Mouse (Mus musculus): ENCODE data around the gene Pard3.

The Pard3 gene

GRCm38 (mm10) chr8:127552836-127553235 lies 489.1 kb downstream of the Pard3 start:
- no peak for DNase-seq (ENCODE audit: low spot score)

DNA sequence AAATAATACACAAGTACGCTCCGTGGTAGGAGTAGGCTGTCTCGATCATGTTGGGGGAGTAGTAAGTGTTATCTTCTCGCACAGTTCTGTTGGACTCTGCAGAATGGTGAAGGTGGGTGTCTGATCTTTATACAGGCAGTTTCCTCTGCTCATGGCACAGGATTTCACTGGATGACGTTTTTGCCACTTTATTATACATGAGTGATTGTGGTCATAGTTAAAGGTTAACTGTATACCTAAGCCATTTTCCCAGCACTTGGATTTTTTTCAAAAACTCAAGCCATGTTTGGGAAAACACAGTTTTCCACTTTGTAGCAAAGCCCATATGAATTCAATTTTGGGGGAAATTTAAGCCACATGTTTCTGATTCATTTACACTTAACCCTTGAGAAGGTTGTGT lies 489.9 kb downstream of the Pard3 start:
- no peak for DNase-seq (ENCODE audit: low spot score)

DNA sequence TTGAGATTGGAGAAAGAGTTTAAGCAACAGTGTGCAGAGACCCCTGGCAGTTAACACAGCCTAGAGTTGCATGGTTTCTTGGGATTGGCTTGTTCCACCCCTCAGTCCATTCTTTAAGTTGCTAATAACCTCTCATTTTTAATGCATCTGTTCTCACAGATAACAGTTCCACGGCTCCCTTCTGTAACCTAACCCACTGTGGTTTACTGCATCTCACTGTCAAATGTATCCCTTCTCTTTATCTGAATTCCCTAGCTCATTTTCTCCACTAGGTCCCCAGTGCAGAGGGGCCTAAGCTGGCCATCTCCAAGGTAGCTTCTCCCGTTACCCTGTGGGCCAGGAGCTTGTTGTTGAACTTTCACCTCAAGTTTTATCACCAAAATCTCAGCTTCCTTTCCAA lies 492.1 kb downstream of the Pard3 start:
- no peak for DNase-seq (ENCODE audit: low spot score)

DNA sequence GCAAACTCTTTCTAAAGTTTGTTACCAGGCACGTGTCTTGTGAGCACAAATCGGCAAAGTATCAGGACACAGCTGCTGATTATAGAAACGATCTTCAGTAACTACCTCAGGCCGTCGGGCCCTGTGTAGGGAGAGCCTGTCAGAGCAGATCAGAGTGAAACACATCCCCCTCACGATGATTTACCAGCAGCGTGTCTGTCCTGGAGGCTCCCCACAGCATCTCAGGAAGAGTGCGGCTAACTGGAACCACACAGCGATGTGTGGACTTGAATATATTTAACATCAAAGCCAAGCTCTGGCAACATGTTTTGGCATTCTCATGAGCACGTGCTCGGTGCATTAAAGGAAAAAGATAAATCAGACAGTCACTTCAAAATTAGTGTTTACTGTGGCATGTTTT lies 493.3 kb downstream of the Pard3 start:
- no peak for DNase-seq (ENCODE audit: low spot score)

DNA sequence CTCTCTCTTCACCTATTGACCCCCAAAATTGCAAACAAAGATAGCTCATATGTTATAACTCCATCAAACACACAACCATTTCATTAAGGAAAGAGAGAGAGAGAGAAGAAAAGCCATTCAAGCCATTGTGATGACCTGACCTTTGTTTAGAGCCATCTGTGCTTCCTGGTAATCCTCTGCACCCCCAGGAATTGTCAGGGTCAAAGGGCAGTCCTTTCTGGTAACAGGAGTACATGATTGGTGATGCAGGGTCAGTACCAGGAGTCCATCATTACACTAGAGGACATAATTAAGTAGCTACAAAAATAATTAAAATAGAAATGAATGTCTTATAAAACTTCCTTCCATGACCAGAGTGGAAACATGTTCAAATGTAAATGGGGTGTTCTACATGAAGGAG lies 493.9 kb downstream of the Pard3 start:
- DNase-seq (ENCODE audit: low spot score) = no peak

DNA sequence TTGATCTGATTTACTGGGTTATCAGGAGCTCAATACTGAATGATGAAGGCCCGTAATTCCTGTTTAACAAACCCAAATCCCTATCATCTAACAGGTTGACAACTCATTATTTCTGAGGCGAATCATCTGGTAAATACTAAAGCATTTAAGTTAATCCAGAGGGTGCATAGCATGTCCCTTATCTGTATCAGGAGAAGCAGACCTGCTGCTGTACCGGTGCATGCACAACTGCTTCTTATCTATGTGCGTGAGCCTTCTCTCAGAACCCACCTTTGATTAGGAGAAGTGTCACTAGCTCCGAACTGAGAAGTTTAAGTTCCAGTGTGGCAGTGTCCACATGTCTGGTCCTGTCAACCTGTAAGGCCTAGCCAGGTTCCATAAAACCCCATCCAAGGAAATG lies 499.9 kb downstream of the Pard3 start:
- DNase-seq (ENCODE audit: low spot score) = no peak

GRCm38 (mm10) chr8:127564426-127564825 lies 500.7 kb downstream of the Pard3 start:
- DNase-seq (ENCODE audit: low spot score) = no peak

DNA sequence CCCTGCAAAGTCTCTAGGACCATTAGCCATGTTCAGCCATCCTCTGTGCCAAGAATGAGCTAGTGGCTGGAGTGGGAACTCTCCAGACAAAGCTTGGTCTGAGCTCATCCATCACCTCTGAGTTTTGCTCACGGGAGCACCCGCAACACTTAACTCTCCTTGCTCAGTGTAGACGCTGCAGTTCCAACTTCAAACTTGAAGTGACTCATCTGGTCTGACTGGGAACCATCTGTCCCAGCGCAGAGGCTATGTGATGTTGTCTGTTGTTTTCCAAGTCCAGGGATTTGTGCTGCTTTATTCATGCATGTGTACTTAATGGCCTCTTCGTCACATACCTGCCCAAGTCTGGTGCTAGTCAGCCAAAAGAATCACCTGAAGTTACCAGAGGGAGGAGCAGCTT lies 505.5 kb downstream of the Pard3 start:
- no peak for DNase-seq (ENCODE audit: low spot score)

DNA sequence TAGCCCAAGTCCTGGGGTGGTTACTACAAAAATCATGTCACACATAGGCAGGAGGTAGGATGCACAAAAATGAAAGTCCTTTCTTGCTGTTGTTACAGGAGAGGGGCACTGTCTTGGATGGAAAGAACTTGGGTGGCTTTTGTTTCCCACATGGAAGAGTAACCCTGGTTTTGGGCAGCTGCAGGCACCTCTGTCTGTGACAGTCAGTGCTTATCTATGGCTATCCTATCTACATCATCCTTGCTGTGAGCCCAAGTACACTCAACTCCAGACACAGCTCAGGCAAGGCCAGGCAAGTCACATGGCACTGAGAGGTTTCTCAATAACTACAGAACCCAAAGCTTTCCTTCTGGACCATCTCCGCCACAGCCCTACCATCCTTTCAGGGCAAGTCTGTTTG lies 506.8 kb downstream of the Pard3 start:
- DNase-seq (ENCODE audit: low spot score) = no peak

- DNase-seq (ENCODE audit: low spot score) = no peak
Measured at GRCm38 (mm10) chr8:127572493-127572892, 508.8 kb downstream of the Pard3 start.

DNA sequence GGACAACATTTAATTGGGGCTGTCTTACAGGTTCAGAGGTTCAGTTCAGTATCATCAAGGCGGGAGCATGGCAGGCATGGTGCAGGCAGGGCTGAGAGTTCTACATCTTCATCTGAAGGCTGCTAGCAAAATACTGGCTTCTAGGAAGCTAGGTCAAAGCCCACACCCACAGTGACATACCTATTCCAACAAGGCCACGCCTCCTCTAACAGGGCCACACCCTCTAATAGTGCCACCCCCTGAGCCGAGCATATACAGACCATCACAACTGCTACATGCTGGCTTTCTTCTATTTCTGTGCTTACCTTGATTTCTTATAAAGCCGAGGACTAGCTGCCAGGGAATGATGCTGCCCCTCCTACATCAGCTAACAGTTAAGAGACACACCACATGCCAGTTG lies 513.0 kb downstream of the Pard3 start:
- no peak for DNase-seq (ENCODE audit: low spot score)

- no peak for DNase-seq (ENCODE audit: low spot score)
Measured at GRCm38 (mm10) chr8:127577656-127578055, 514.0 kb downstream of the Pard3 start.

DNA sequence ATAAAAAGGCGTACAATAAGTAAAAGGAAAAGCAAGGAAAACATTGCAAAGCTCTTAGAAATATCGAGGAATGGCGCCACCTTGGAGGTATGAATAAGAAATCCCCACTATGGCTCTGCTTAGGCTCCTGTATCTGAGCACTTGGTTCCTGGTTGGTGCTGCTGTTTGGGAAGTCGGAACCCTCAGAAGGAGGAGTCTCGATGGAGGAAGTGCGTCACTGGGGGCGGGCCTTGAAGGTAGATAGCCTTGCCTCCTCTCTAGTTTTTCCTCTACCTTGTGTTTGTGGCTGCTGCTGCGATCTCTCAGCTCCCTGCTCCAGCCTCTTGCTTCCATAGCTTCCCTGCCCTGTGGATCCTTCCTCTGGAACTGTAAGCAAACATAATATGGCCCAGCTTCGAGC lies 515.7 kb downstream of the Pard3 start:
- no peak for DNase-seq (ENCODE audit: low spot score)

DNA sequence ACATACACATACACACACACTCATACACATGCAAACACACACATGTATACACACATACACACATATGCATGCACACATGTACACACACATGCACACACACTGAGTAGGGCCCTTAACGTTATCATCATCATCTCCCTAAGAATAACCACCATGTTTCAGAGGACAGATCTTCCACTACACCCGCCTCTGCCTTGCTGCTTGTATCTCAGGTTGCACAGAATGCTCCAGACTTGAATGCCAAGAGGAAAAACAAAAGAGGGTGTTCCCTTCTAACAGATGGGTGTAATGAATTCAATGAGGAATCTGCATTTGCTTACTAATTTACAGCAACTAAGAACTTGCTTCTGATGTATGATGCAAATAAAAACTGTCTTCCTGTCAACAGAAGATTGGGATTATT lies 519.7 kb downstream of the Pard3 start:
- DNase-seq (ENCODE audit: low spot score) = no peak

DNA sequence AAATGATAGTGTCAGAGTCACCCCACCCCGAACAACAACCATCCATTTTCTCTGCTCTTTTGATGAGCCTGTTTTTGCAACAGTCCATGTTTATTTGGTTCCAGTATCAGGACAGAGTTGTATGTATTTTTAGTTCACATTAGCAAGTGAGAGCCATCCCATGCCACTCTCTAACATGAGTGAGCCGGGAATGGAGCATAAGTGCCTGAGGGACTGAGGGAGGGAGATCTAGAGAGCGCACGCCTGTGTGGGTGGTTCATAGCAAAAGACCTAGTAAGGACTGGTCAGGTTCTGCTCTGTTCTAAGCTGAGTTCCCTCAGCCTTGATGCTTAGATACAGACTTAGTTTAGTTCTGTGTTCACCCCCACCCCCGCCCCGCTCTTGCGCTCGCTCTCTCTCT lies 521.9 kb downstream of the Pard3 start:
- DNase-seq (ENCODE audit: low spot score) = no peak

GRCm38 (mm10) chr8:127586681-127587080 lies 523.0 kb downstream of the Pard3 start:
- DNase-seq (ENCODE audit: low spot score) = no peak

DNA sequence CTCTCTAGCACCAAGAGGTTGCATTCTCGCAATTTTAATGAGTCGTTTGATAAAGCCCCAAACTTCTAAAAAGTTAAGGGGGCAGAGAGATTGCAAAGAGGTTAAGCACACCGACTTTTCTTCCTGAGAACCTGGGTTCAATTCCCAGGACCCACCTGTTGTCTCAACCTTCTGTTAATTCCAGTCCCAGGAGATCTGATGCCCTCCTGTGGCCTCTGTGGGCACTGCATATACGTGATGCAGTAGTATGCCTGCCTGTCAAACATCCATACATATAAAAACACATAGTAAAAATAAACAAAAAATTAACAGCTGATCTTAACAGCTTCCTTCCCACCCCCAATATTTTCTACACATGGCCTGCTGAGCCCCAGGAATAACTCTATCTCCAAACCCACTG lies 524.6 kb downstream of the Pard3 start:
- DNase-seq (ENCODE audit: low spot score) = no peak

DNA sequence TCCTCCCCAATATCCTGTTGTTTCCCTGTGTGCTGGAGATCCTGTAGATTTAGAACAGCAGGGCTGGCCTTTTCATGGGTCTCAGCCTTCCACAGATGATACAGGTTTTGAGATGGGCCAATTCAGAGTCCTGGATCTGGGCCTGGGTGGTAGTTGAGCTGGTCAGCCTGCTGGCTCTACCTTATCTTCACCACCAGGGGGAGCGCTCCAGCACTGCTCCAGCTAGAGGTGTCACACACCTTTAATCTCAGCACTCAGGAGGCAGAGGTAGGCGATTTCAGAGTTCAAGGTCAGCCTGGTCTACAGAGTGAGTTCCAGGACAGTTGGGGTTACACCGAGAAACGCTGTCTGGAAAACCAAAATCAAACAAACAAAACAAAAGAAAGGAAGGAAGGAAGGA lies 525.6 kb downstream of the Pard3 start:
- peak; percentile 14 for DNase-seq (ENCODE audit: low spot score)

- no peak for DNase-seq (ENCODE audit: low spot score)
Measured at GRCm38 (mm10) chr8:127590674-127591186, 527.0 kb downstream of the Pard3 start.

DNA sequence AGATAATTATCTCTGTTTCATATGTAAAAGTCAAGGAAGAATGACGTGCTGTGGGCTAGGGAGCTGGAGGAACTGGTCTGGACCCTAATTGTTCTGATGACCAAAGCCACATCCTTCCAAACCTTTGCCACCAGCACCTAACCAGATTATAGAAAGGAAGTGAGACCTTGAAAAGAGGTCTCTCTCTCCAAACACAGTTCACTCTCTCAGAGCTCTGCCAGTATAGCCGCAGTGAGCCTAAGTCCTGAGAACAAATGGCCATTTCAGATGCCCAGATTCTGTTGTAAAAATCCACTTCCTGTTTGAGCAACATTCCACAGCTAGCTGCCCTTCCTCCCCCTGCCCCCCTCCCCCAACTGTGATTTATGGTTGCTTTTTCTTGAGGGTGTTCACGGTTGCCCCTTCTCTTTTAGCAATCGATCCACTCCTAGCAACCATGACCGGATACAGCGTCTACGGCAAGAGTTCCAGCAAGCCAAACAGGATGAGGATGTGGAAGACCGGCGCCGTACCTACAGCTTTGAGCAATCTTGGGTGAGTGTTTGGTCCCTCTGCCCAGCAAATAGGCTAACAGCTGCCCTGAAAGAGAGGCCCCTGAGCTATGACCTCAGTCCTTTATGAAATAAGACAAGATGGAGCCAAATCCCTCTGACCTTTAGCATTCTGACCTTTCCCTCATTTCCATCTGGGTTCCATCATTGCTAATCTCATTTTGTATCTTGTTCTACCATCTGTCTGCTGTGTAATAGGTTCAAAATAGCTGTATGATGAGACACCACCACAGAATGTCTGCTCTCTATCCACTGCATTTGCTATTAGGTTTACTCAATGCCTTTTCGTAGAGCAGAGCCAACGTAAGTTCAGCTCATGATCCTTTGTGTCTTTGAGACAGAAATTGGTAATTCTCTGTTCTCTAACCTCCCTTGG lies 529.2 kb downstream of the Pard3 start:
- peak; percentile 30 for DNase-seq (ENCODE audit: low spot score)

- no peak for DNase-seq (ENCODE audit: low spot score)
Measured at GRCm38 (mm10) chr8:127600641-127601040, 536.9 kb downstream of the Pard3 start.

- DNase-seq (ENCODE audit: low spot score) = no peak
Measured at GRCm38 (mm10) chr8:127603062-127603461, 539.4 kb downstream of the Pard3 start.

DNA sequence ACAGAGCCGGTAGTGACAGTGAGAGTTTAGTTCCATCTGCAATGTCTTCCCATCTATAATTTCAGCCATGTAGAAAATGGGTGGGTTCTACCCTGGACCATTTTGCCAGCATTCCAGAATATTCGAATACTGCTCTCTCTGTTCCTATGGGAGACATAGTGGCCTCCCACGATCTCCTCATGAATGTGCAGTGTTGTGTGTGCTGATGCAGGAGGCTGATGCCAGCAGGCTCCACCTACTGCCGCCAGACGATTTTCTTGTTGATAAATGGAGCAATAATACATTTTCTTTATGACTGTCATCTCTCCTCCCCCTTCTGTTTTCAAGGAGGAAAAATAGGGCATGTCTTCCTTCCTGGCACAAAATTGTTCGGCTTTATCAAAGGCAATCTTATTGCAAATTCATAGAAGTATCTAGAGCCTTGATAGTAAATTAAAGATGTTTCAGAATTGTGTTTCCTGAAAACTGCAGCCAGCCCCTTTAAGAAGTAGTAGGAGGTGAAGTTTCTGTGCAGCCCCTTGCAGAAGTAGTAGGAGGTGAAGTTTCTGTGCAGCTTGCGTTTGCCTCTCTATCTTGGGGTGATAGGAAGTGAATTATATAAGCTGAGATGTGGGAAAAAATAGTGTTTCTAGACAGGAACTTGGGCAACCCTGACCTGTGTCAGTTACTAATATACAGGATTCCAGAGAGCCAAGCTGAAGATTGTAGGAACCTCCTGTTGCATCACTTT lies 545.0 kb downstream of the Pard3 start:
- no peak for DNase-seq (ENCODE audit: low spot score)
